8 mouse cellular contexts compared by ENCODE assay signal in genomic region chr4:48047766-48048371, GRCm38 (mm10). TPM values are rescaled to one million over a fixed set of nuclear protein-coding genes. Genes with fewer than 3 reads are reported as not detected.
DNase-seq lines count a peak whose midpoint lies in the region; ATAC-seq lines count a peak whose summit lies in the region.

No protein-coding gene starts in this region.

- no peak for ATAC-seq in forebrain, embryonic 16.5 days
- no peak for ATAC-seq in intestine, embryonic 14.5 days (replicated peaks; ENCODE audit: low FRiP score, low TSS enrichment, low read depth)
- no peak for ATAC-seq in lung, embryonic 15.5 days (ENCODE audit: borderline replicate concordance, extremely low read depth, low FRiP score, low TSS enrichment)
- no peak for ATAC-seq in granulocyte monocyte progenitor cell, adult 5-6 weeks (replicated peaks; ENCODE audit: poor library complexity, severe bottlenecking)

- peak overlapping the region; percentile 97 for H3K4me2 ChIP-seq in forebrain, embryonic 16.5 days (ENCODE audit: low read length)
- peak overlapping the region; percentile 99 for H3K4me2 ChIP-seq in intestine, embryonic 14.5 days (ENCODE audit: low read length)
- H3K4me2 ChIP-seq in lung, embryonic 15.5 days, result peak overlapping the region; percentile 94

- H3K9ac ChIP-seq in forebrain, embryonic 16.5 days (replicated peaks; ENCODE audit: low read depth, low read length), result peak overlapping the region; percentile 82
- no peak overlapping the region for H3K9ac ChIP-seq in intestine, embryonic 14.5 days (ENCODE audit: low read length)
- no peak overlapping the region for H3K9ac ChIP-seq in lung, embryonic 15.5 days

- DNase-seq in ovary, postnatal 14 days (ENCODE audit: low spot score), result peak; percentile 8
- DNase-seq in ovary, adult 18-20 months (ENCODE audit: low spot score), result no peak
- peak; percentile 49 for DNase-seq in cerebellum, adult 11-12 months
- peak; percentile 69 for DNase-seq in intestine, embryonic 14.5 days (ENCODE audit: low spot score)
- DNase-seq in right cerebral cortex, postnatal 14 days, result peak; percentile 42

- peaks cover 52% of the 10 kb centered on the region for H3K4me1 ChIP-seq in forebrain, embryonic 16.5 days (replicated peaks; ENCODE audit: control insufficient read depth, insufficient read depth, low read length)
- peaks cover 39% of the 10 kb centered on the region for H3K4me1 ChIP-seq in intestine, embryonic 14.5 days (replicated peaks; ENCODE audit: control insufficient read depth, insufficient read depth, low read length)
- peaks cover 50% of the 10 kb centered on the region for H3K4me1 ChIP-seq in lung, embryonic 15.5 days

- H3K36me3 ChIP-seq in forebrain, embryonic 16.5 days (ENCODE audit: control insufficient read depth, insufficient read depth), result no peaks in the 10 kb centered on the region
- H3K36me3 ChIP-seq in intestine, embryonic 14.5 days (ENCODE audit: control insufficient read depth, insufficient read depth, low read length), result no peaks in the 10 kb centered on the region
- H3K36me3 ChIP-seq in lung, embryonic 15.5 days, result no peaks in the 10 kb centered on the region

- H3K27me3 ChIP-seq in forebrain, embryonic 16.5 days (replicated peaks; ENCODE audit: control insufficient read depth, insufficient read depth, low read length), result peaks cover 35% of the 10 kb centered on the region
- H3K27me3 ChIP-seq in intestine, embryonic 14.5 days (replicated peaks; ENCODE audit: control insufficient read depth, insufficient read depth, low read length), result peaks cover 77% of the 10 kb centered on the region
- peaks cover 77% of the 10 kb centered on the region for H3K27me3 ChIP-seq in lung, embryonic 15.5 days

- no peak overlapping the region; the same call in 1 of the 2 replicates for H3K27ac ChIP-seq in forebrain, embryonic 16.5 days (ENCODE audit: low read length)
- H3K27ac ChIP-seq in intestine, embryonic 14.5 days (ENCODE audit: low read depth), result no peak overlapping the region
- H3K27ac ChIP-seq in lung, embryonic 15.5 days, result no peak overlapping the region

- H3K4me3 ChIP-seq in forebrain, embryonic 16.5 days (replicated peaks; ENCODE audit: low read length), result peak overlapping the region; percentile 84
- H3K4me3 ChIP-seq in intestine, embryonic 14.5 days (ENCODE audit: low read depth, low read length), result peak overlapping the region; percentile 70; the same call in 1 of the 2 replicates
- peak overlapping the region; percentile 77 for H3K4me3 ChIP-seq in lung, embryonic 15.5 days

- WGBS in forebrain, embryonic 16.5 days, result 2% methylated on average over 30 of the region's 30 CpGs
- under 1% methylated on average over 30 of the region's 30 CpGs for WGBS in intestine, embryonic 14.5 days
- WGBS in lung, embryonic 15.5 days, result 1% methylated on average over 30 of the region's 30 CpGs

- no peaks in the 10 kb centered on the region for H3K9me3 ChIP-seq in forebrain, embryonic 16.5 days (ENCODE audit: control insufficient read depth, low read length)
- H3K9me3 ChIP-seq in intestine, embryonic 14.5 days (ENCODE audit: control insufficient read depth, low read length), result no peaks in the 10 kb centered on the region
- no peaks in the 10 kb centered on the region for H3K9me3 ChIP-seq in lung, embryonic 15.5 days

RNA-seq across cellular contexts. Expression of gene Nr4a3, which starts 2.9 kb away (rescaled TPM):
- 7.7 and 8.8 TPM in 2 replicates for polyA plus RNA-seq in forebrain, embryonic 16.5 days (2015; fragmentation: Nextera tagmentation; extraction: Ambion mirVana)
- 0.15 TPM in 1 of 2 replicates, not detected in the other for polyA plus RNA-seq in intestine, embryonic 14.5 days (2014; fragmentation: Nextera tagmentation; extraction: Ambion mirVana)
- 0.06 and 0.11 TPM in 2 replicates for polyA plus RNA-seq in lung, embryonic 15.5 days (2015; fragmentation: Nextera tagmentation; extraction: Ambion mirVana)
- total RNA-seq in granulocyte monocyte progenitor cell, adult 5-6 weeks (2014; fragmentation: Nextera tagmentation), result 0.21 TPM in 1 of 2 replicates, not detected in the other
- 0.36 and 0.99 TPM in 2 replicates for total RNA-seq in granulocyte monocyte progenitor cell, adult 5-6 weeks (2017)
